Mouse (Mus musculus) myocyte (in vitro differentiated cells): Measurements from ENCODE around the gene Atxn1l.

Experiments used
- E2F4 ChIP-seq: IDR thresholded peaks from one replicate; pipeline ENCODE4 v1.6.1; 2011; ENCODE audit warnings: mild to moderate bottlenecking, control low read depth, moderate library complexity; ENCODE audit not compliant: insufficient read depth
- MYOG ChIP-seq, 3 experiments: IDR thresholded peaks; one replicate each; pipeline ENCODE4 v1.6.1; 2011; ENCODE audit warnings: control low read depth in 2 of 3, low read depth in 2 of 3, mild to moderate bottlenecking in 2 of 3; ENCODE audit not compliant: insufficient read length in 2 of 3, control insufficient read depth in 1 of 3, insufficient read depth in 1 of 3
- POLR2AphosphoS2 ChIP-seq: IDR thresholded peaks from one replicate; pipeline ENCODE4 v1.6.1; 2011; ENCODE audit warnings: low read depth, control low read depth; ENCODE audit not compliant: insufficient read length
- TCF12 ChIP-seq: IDR thresholded peaks from one replicate; pipeline ENCODE4 v1.6.1; 2011; ENCODE audit warnings: mild to moderate bottlenecking, control low read depth; ENCODE audit not compliant: poor library complexity, insufficient read depth, severe bottlenecking
- USF1 ChIP-seq: IDR thresholded peaks from one replicate; pipeline ENCODE4 v1.6.1; 2011; ENCODE audit warnings: low read depth, mild to moderate bottlenecking, control low read depth, moderate library complexity

- TF ChIP-seq MYOG (IDR thresholded peaks at IDR 0.05; ENCODE audit: control insufficient read depth in 1 of 3, insufficient read depth in 1 of 3, insufficient read length in 2 of 3, low read depth in 2 of 3) (no peak), POLR2AphosphoS2 (no peak), TCF12 (no peak), E2F4 (no peak), USF1 (no peak)
These were observed 22.6 kb downstream of the Atxn1l start for GRCm38 (mm10) chr8:109714961-109715360.
